Mouse (Mus musculus) CH12.LX (cell line): ENCODE measurements at regions not wholly inside any gene's neighbourhood (a gene's known extent, or its start where the extent isn't known, plus 50 kb on each side); places are given as distances from the start of the nearest gene placed in this dataset.

ENCODE experiments used
- CTCF ChIP-seq, 2 experiments: IDR thresholded peaks in 1 of 2; conservative IDR thresholded peaks in 1 of 2; 2 replicates each; pipeline ENCODE4 v1.5.1; 2011 to 2012; ENCODE audit warnings: low read depth in 2 of 2, low read length in 2 of 2, improper control_type of control experiment in 1 of 2, inconsistent platforms in 1 of 2, mild to moderate bottlenecking in 1 of 2, moderate library complexity in 1 of 2
- E2F4 ChIP-seq: IDR thresholded peaks from 2 replicates; pipeline ENCODE4 v1.6.1; 2011; ENCODE audit warnings: low read depth, low read length, improper control_type of control experiment; ENCODE audit not compliant: insufficient replicate concordance
- EP300 ChIP-seq: IDR thresholded peaks from 2 replicates; pipeline ENCODE4 v1.6.1; 2011; ENCODE audit warnings: low read length, improper control_type of control experiment
- GABPA ChIP-seq: IDR thresholded peaks from 2 replicates; pipeline ENCODE4 v1.6.1; 2012; ENCODE audit warnings: low read depth, low read length, improper control_type of control experiment, inconsistent platforms; ENCODE audit not compliant: insufficient replicate concordance
- JUND ChIP-seq: conservative IDR thresholded peaks from 2 replicates; pipeline ENCODE4 v1.6.1; 2011; ENCODE audit warnings: low read depth, low read length, improper control_type of control experiment
- KAT2A ChIP-seq: IDR thresholded peaks from 2 replicates; pipeline ENCODE4 v1.6.1; 2012; ENCODE audit warnings: low read length, improper control_type of control experiment, inconsistent platforms; ENCODE audit not compliant: insufficient replicate concordance
- MAFK ChIP-seq: IDR thresholded peaks from 2 replicates; pipeline ENCODE4 v1.6.1; 2011; ENCODE audit warnings: low read length, improper control_type of control experiment; ENCODE audit not compliant: insufficient replicate concordance
- MAZ ChIP-seq: IDR thresholded peaks from 2 replicates; pipeline ENCODE4 v1.6.1; 2012; ENCODE audit warnings: low read depth, mild to moderate bottlenecking, inconsistent platforms, low read length, improper control_type of control experiment, moderate library complexity
- NELFE ChIP-seq: IDR thresholded peaks from 2 replicates; pipeline ENCODE4 v1.6.1; 2011; ENCODE audit warnings: low read depth, low read length, improper control_type of control experiment
- POLR2A ChIP-seq: IDR thresholded peaks from 2 replicates; pipeline ENCODE4 v1.6.1; 2011; ENCODE audit warnings: low read depth, mild to moderate bottlenecking, improper control_type of control experiment, low read length
- TCF12 ChIP-seq: IDR thresholded peaks from 2 replicates; pipeline ENCODE4 v1.6.1; 2014; ENCODE audit warnings: low read depth, mild to moderate bottlenecking, inconsistent platforms, low read length, improper control_type of control experiment
- USF1 ChIP-seq: IDR thresholded peaks from 2 replicates; pipeline ENCODE4 v1.6.1; 2014; ENCODE audit warnings: low read depth, mild to moderate bottlenecking, inconsistent platforms, low read length, improper control_type of control experiment

GRCm38 (mm10) chr13:52183635-52184034 is 337.2 kb downstream of the Gadd45g start:
- TF ChIP-seq E2F4, result no peak
- no peak for TF ChIP-seq MAZ
- TF ChIP-seq KAT2A, result no peak
- no peak for TF ChIP-seq MAFK
- TF ChIP-seq NELFE, result no peak
- no peak for TF ChIP-seq POLR2A
- TF ChIP-seq EP300, result no peak
- TF ChIP-seq USF1, result no peak
- no peak for TF ChIP-seq CTCF (conservative IDR thresholded peaks at IDR 0.05 in 1 of 2, IDR thresholded peaks at IDR 0.05 in 1 of 2; ENCODE audit: low read depth in 2 of 2, low read length in 2 of 2)
- no peak for TF ChIP-seq JUND
- TF ChIP-seq GABPA, result no peak
- no peak for TF ChIP-seq TCF12
